In genomic region chr3:89315195-89315929, GRCm38 (mm10) we compare ENCODE assay signal across 9 mouse cellular contexts. TPM values are rescaled to one million over a fixed set of nuclear protein-coding genes. Genes with fewer than 3 reads are reported as not detected.
DNase-seq lines count a peak whose midpoint lies in the region; ATAC-seq and TF ChIP-seq lines count a peak whose summit lies in the region.
"Had no signal": no experiment of that assay in that cellular context is flagged by ENCODE, and none has a peak within 500 bp of the region (broad histone marks: within the 10 kb centered on the region; RNA-seq: fewer than 3 reads in every experiment).

No protein-coding gene starts in this region.

- peak; percentile 54 to 65 for DNase-seq in adrenal gland, postnatal 4 days (ENCODE audit: low spot score in 2 of 2)
- peak; percentile 79 for DNase-seq in embryonic facial prominence, embryonic 14.5 days (ENCODE audit: low spot score)
- peak; percentile 80 for DNase-seq in kidney, postnatal 0 days (ENCODE audit: low spot score)
- DNase-seq in neural tube, embryonic 11.5 days (ENCODE audit: low spot score), result peak; percentile 89
- peak; percentile 59 for DNase-seq in thymus, postnatal 0 days (ENCODE audit: low spot score)

- ATAC-seq in embryonic facial prominence, embryonic 14.5 days (ENCODE audit: low read depth), result no peak
- no peak for ATAC-seq in heart, embryonic 13.5 days (ENCODE audit: extremely low read depth, insufficient number of reproducible peaks, low FRiP score, low TSS enrichment)
- peak; percentile 34 for ATAC-seq in kidney, postnatal 0 days (replicated peaks; ENCODE audit: low FRiP score, low read depth)
- no peak for ATAC-seq in liver, embryonic 15.5 days (ENCODE audit: insufficient read depth)
- ATAC-seq in neural tube, embryonic 11.5 days (ENCODE audit: insufficient read depth, low FRiP score, low TSS enrichment), result peak; percentile 25

- TF ChIP-seq POLR2A in ES-Bruce4 (IDR thresholded peaks at IDR 0.05; ENCODE audit: insufficient read depth, low read length), result no peak

- peak overlapping the region; percentile 53 for H3K9ac ChIP-seq in ES-Bruce4 (ENCODE audit: low read depth, poor library complexity, severe bottlenecking)
- peak overlapping the region; percentile 50 for H3K9ac ChIP-seq in embryonic facial prominence, embryonic 14.5 days (ENCODE audit: low read depth, low read length)
- H3K9ac ChIP-seq in heart, embryonic 13.5 days, result peak overlapping the region; percentile 71
- H3K9ac ChIP-seq in kidney, postnatal 0 days (ENCODE audit: low read depth, low read length), result peak overlapping the region; percentile 15; the same call in 1 of the 2 replicates
- no peak overlapping the region for H3K9ac ChIP-seq in liver, embryonic 15.5 days
- peak overlapping the region; percentile 35 for H3K9ac ChIP-seq in neural tube, embryonic 11.5 days (ENCODE audit: low read length)

- no peaks in the 10 kb centered on the region for H3K36me3 ChIP-seq in ES-Bruce4 (ENCODE audit: control insufficient read depth, insufficient read depth, low read length, poor library complexity, severe bottlenecking)
- H3K36me3 ChIP-seq in embryonic facial prominence, embryonic 14.5 days (ENCODE audit: control insufficient read depth, insufficient read depth, low read length), result no peaks in the 10 kb centered on the region
- no peaks in the 10 kb centered on the region for H3K36me3 ChIP-seq in heart, embryonic 13.5 days
- H3K36me3 ChIP-seq in kidney, postnatal 0 days (ENCODE audit: insufficient read depth, low read length), result no peaks in the 10 kb centered on the region
- H3K36me3 ChIP-seq in liver, embryonic 15.5 days (replicated peaks), result no peaks in the 10 kb centered on the region
- H3K36me3 ChIP-seq in neural tube, embryonic 11.5 days (ENCODE audit: control insufficient read depth, insufficient read depth, low read length), result no peaks in the 10 kb centered on the region

- no peak overlapping the region for H3K27ac ChIP-seq in ES-Bruce4 (ENCODE audit: insufficient read depth, low read length)
- no peak overlapping the region for H3K27ac ChIP-seq in embryonic facial prominence, embryonic 14.5 days (replicated peaks; ENCODE audit: low read depth, low read length)
- H3K27ac ChIP-seq in heart, embryonic 13.5 days (replicated peaks), result no peak overlapping the region
- 0 out of 2 replicates have a peak overlapping the region, but pooled peaks have one; percentile 19 for H3K27ac ChIP-seq in kidney, postnatal 0 days
- no peak overlapping the region for H3K27ac ChIP-seq in liver, embryonic 15.5 days (replicated peaks)
- no peak overlapping the region for H3K27ac ChIP-seq in neural tube, embryonic 11.5 days (ENCODE audit: low read depth, low read length)
- H3K27ac ChIP-seq: macrophage had no signal

- no peak for TF ChIP-seq CTCF in ES-Bruce4 (IDR thresholded peaks at IDR 0.05; ENCODE audit: low read depth, low read length)
- peak; percentile 87 for TF ChIP-seq CTCF in kidney, postnatal 0 days (IDR thresholded peaks at IDR 0.05; ENCODE audit: low read depth)

- TF ChIP-seq EP300 in ES-Bruce4 (IDR thresholded peaks at IDR 0.05; ENCODE audit: insufficient read depth, low read depth, low read length), result no peak

- H3K4me3 ChIP-seq in ES-Bruce4 (ENCODE audit: low read depth, low read length), result peak overlapping the region; percentile 71
- H3K4me3 ChIP-seq in embryonic facial prominence, embryonic 14.5 days (ENCODE audit: low read depth, low read length), result peak overlapping the region; percentile 27
- H3K4me3 ChIP-seq in heart, embryonic 13.5 days, result peak overlapping the region; percentile 45
- H3K4me3 ChIP-seq in kidney, postnatal 0 days (replicated peaks; ENCODE audit: low read depth, low read length), result peak overlapping the region; percentile 21
- 0 out of 2 replicates have a peak overlapping the region, but pooled peaks have one; percentile 7 for H3K4me3 ChIP-seq in liver, embryonic 15.5 days (replicated peaks)
- peak overlapping the region; percentile 24 for H3K4me3 ChIP-seq in neural tube, embryonic 11.5 days (ENCODE audit: low read depth, low read length)

- 10% methylated on average over 12 of the region's 26 CpGs for WGBS in embryonic facial prominence, embryonic 14.5 days
- 9% methylated on average over 22 of the region's 26 CpGs for WGBS in heart, embryonic 13.5 days
- WGBS in kidney, postnatal 0 days, result 5% methylated on average over 26 of the region's 26 CpGs
- WGBS in liver, embryonic 15.5 days (ENCODE audit: insufficient replicate concordance), result 7% methylated on average over 26 of the region's 26 CpGs
- WGBS in neural tube, embryonic 11.5 days, result 6% methylated on average over 22 of the region's 26 CpGs

- no peaks in the 10 kb centered on the region for H3K9me3 ChIP-seq in ES-Bruce4 (replicated peaks; ENCODE audit: control insufficient read depth, insufficient read depth, low read length, poor library complexity, severe bottlenecking)
- H3K9me3 ChIP-seq in embryonic facial prominence, embryonic 14.5 days (ENCODE audit: control insufficient read depth, low read length), result no peaks in the 10 kb centered on the region
- no peaks in the 10 kb centered on the region; the same call in 1 of the 2 replicates for H3K9me3 ChIP-seq in heart, embryonic 13.5 days
- no peaks in the 10 kb centered on the region for H3K9me3 ChIP-seq in kidney, postnatal 0 days (replicated peaks; ENCODE audit: low read length)
- no peaks in the 10 kb centered on the region for H3K9me3 ChIP-seq in liver, embryonic 15.5 days (replicated peaks)
- H3K9me3 ChIP-seq in neural tube, embryonic 11.5 days (ENCODE audit: control insufficient read depth, low read length), result no peaks in the 10 kb centered on the region

- H3K27me3 ChIP-seq in ES-Bruce4 (ENCODE audit: control insufficient read depth, insufficient read depth, low read length, poor library complexity, severe bottlenecking), result peaks cover 7% of the 10 kb centered on the region
- peaks cover 17% of the 10 kb centered on the region for H3K27me3 ChIP-seq in embryonic facial prominence, embryonic 14.5 days (replicated peaks; ENCODE audit: control insufficient read depth, insufficient read depth, low read length)
- H3K27me3 ChIP-seq in heart, embryonic 13.5 days (replicated peaks), result peaks cover 45% of the 10 kb centered on the region
- H3K27me3 ChIP-seq in kidney, postnatal 0 days (ENCODE audit: insufficient read depth, low read length), result peaks cover 10% of the 10 kb centered on the region; the same call in 1 of the 2 replicates
- H3K27me3 ChIP-seq in liver, embryonic 15.5 days, result peaks cover 65% of the 10 kb centered on the region
- H3K27me3 ChIP-seq in neural tube, embryonic 11.5 days (ENCODE audit: control insufficient read depth, insufficient read depth, low read length), result peaks cover 38% of the 10 kb centered on the region

- H3K4me2 ChIP-seq in embryonic facial prominence, embryonic 14.5 days (ENCODE audit: low read depth, low read length), result peak overlapping the region; percentile 57
- peak overlapping the region; percentile 69 for H3K4me2 ChIP-seq in heart, embryonic 13.5 days
- H3K4me2 ChIP-seq in kidney, postnatal 0 days (ENCODE audit: low read length), result peak overlapping the region; percentile 62
- H3K4me2 ChIP-seq in liver, embryonic 15.5 days, result peak overlapping the region; percentile 51
- peak overlapping the region; percentile 48 for H3K4me2 ChIP-seq in neural tube, embryonic 11.5 days (ENCODE audit: low read depth)

- no peaks in the 10 kb centered on the region for H3K4me1 ChIP-seq in ES-Bruce4 (ENCODE audit: control insufficient read depth, insufficient read depth, low read length)
- peaks cover 40% of the 10 kb centered on the region for H3K4me1 ChIP-seq in embryonic facial prominence, embryonic 14.5 days (ENCODE audit: control insufficient read depth, insufficient read depth, low read length)
- peaks cover 42% of the 10 kb centered on the region for H3K4me1 ChIP-seq in heart, embryonic 13.5 days
- peaks cover 31% of the 10 kb centered on the region for H3K4me1 ChIP-seq in kidney, postnatal 0 days (replicated peaks; ENCODE audit: insufficient read depth, low read length)
- peaks cover 27% of the 10 kb centered on the region for H3K4me1 ChIP-seq in liver, embryonic 15.5 days (replicated peaks)
- H3K4me1 ChIP-seq in neural tube, embryonic 11.5 days (ENCODE audit: control insufficient read depth, insufficient read depth, low read length), result peaks cover 35% of the 10 kb centered on the region

RNA-seq across cellular contexts. Expression of gene Efna3, which starts 7.4 kb away (rescaled TPM):
- 17.2 and 18.9 TPM in 2 replicates for polyA plus RNA-seq in ES-Bruce4 (2011; ENCODE audit: insufficient read depth, insufficient read length, low read depth, missing spikeins)
- total RNA-seq in adrenal gland, postnatal 4 days (2021), result 1 to 10 TPM in 1 of 2 experiments, under 1 TPM in 1; 0.84 to 1.6 TPM
- 18.7 and 21.2 TPM in 2 replicates for polyA plus RNA-seq in embryonic facial prominence, embryonic 14.5 days (2014; fragmentation: Nextera tagmentation; extraction: Ambion mirVana)
- 1.8 and 1.9 TPM in 2 replicates for polyA plus RNA-seq in heart, embryonic 13.5 days (2015; fragmentation: Nextera tagmentation; extraction: Ambion mirVana)
- polyA plus RNA-seq in kidney, postnatal 0 days (2015; fragmentation: Nextera tagmentation; extraction: Ambion mirVana), result 4.2 and 6.1 TPM in 2 replicates
- polyA plus RNA-seq in liver, embryonic 15.5 days (2015; fragmentation: Nextera tagmentation; extraction: Ambion mirVana), result 0.18 and 0.58 TPM in 2 replicates
- polyA plus RNA-seq in neural tube, embryonic 11.5 days (2014; fragmentation: Nextera tagmentation; extraction: Ambion mirVana), result 32.7 and 36.5 TPM in 2 replicates
- polyA plus RNA-seq in thymus, postnatal 0 days (2015; fragmentation: Nextera tagmentation; extraction: Ambion mirVana), result 0.82 and 1.0 TPM in 2 replicates
- polyA plus RNA-seq: macrophage had no signal

RNA-seq across cellular contexts. Expression of gene Efna4, which starts 22.5 kb away (rescaled TPM):
- polyA plus RNA-seq in ES-Bruce4 (2011; ENCODE audit: insufficient read depth, insufficient read length, low read depth, missing spikeins), result 14.6 and 16.7 TPM in 2 replicates
- 1 to 10 TPM; 3.3 to 6.1 TPM for total RNA-seq in adrenal gland, postnatal 4 days (2021)
- 17.5 and 20.7 TPM in 2 replicates for polyA plus RNA-seq in embryonic facial prominence, embryonic 14.5 days (2014; fragmentation: Nextera tagmentation; extraction: Ambion mirVana)
- polyA plus RNA-seq in heart, embryonic 13.5 days (2015; fragmentation: Nextera tagmentation; extraction: Ambion mirVana), result 9.9 and 10.2 TPM in 2 replicates
- 24.4 and 25.4 TPM in 2 replicates for polyA plus RNA-seq in kidney, postnatal 0 days (2015; fragmentation: Nextera tagmentation; extraction: Ambion mirVana)
- polyA plus RNA-seq in liver, embryonic 15.5 days (2015; fragmentation: Nextera tagmentation; extraction: Ambion mirVana), result 0.24 and 0.48 TPM in 2 replicates
- polyA plus RNA-seq in neural tube, embryonic 11.5 days (2014; fragmentation: Nextera tagmentation; extraction: Ambion mirVana), result 20.5 and 21.6 TPM in 2 replicates
- polyA plus RNA-seq in thymus, postnatal 0 days (2015; fragmentation: Nextera tagmentation; extraction: Ambion mirVana), result 5.3 and 6.0 TPM in 2 replicates
- polyA plus RNA-seq: macrophage had no signal

RNA-seq across cellular contexts. Expression of gene Efna1, which starts 34.4 kb away (rescaled TPM):
- polyA plus RNA-seq in ES-Bruce4 (2011; ENCODE audit: insufficient read depth, insufficient read length, low read depth, missing spikeins), result 8.3 and 11.0 TPM in 2 replicates
- total RNA-seq in adrenal gland, postnatal 4 days (2021), result 10 to 100 TPM; 32.1 to 35.2 TPM
- polyA plus RNA-seq in embryonic facial prominence, embryonic 14.5 days (2014; fragmentation: Nextera tagmentation; extraction: Ambion mirVana), result 33.8 and 35.8 TPM in 2 replicates
- polyA plus RNA-seq in heart, embryonic 13.5 days (2015; fragmentation: Nextera tagmentation; extraction: Ambion mirVana), result 33.3 and 38.4 TPM in 2 replicates
- 79.5 and 83.5 TPM in 2 replicates for polyA plus RNA-seq in kidney, postnatal 0 days (2015; fragmentation: Nextera tagmentation; extraction: Ambion mirVana)
- polyA plus RNA-seq in liver, embryonic 15.5 days (2015; fragmentation: Nextera tagmentation; extraction: Ambion mirVana), result 8.9 and 11.2 TPM in 2 replicates
- 13.7 and 15.9 TPM in 2 replicates for polyA plus RNA-seq in neural tube, embryonic 11.5 days (2014; fragmentation: Nextera tagmentation; extraction: Ambion mirVana)
- polyA plus RNA-seq in thymus, postnatal 0 days (2015; fragmentation: Nextera tagmentation; extraction: Ambion mirVana), result 12.4 and 13.2 TPM in 2 replicates

RNA-seq across cellular contexts. Expression of gene Adam15, which starts 34.4 kb away (rescaled TPM):
- 25.2 TPM in 2 replicates for polyA plus RNA-seq in ES-Bruce4 (2011; ENCODE audit: insufficient read depth, insufficient read length, low read depth, missing spikeins)
- total RNA-seq in adrenal gland, postnatal 4 days (2021), result 10 to 100 TPM; 60.7 to 74.6 TPM
- polyA plus RNA-seq in embryonic facial prominence, embryonic 14.5 days (2014; fragmentation: Nextera tagmentation; extraction: Ambion mirVana), result 44.4 and 51.7 TPM in 2 replicates
- 58.3 and 58.9 TPM in 2 replicates for polyA plus RNA-seq in heart, embryonic 13.5 days (2015; fragmentation: Nextera tagmentation; extraction: Ambion mirVana)
- polyA plus RNA-seq in kidney, postnatal 0 days (2015; fragmentation: Nextera tagmentation; extraction: Ambion mirVana), result 85.4 and 90.7 TPM in 2 replicates
- 8.8 and 12.7 TPM in 2 replicates for polyA plus RNA-seq in liver, embryonic 15.5 days (2015; fragmentation: Nextera tagmentation; extraction: Ambion mirVana)
- polyA plus RNA-seq in neural tube, embryonic 11.5 days (2014; fragmentation: Nextera tagmentation; extraction: Ambion mirVana), result 16.3 and 18.3 TPM in 2 replicates
- 17.4 and 18.1 TPM in 2 replicates for polyA plus RNA-seq in thymus, postnatal 0 days (2015; fragmentation: Nextera tagmentation; extraction: Ambion mirVana)

RNA-seq across cellular contexts. Expression of gene Slc50a1, which starts 45.0 kb away (rescaled TPM):
- polyA plus RNA-seq in ES-Bruce4 (2011; ENCODE audit: insufficient read depth, insufficient read length, low read depth, missing spikeins), result 34.5 and 35.7 TPM in 2 replicates
- 10 to 100 TPM; 62.4 to 63.1 TPM for total RNA-seq in adrenal gland, postnatal 4 days (2021)
- polyA plus RNA-seq in embryonic facial prominence, embryonic 14.5 days (2014; fragmentation: Nextera tagmentation; extraction: Ambion mirVana), result 70.5 and 80.2 TPM in 2 replicates
- polyA plus RNA-seq in heart, embryonic 13.5 days (2015; fragmentation: Nextera tagmentation; extraction: Ambion mirVana), result 40.6 and 40.7 TPM in 2 replicates
- polyA plus RNA-seq in kidney, postnatal 0 days (2015; fragmentation: Nextera tagmentation; extraction: Ambion mirVana), result 75.8 and 82.2 TPM in 2 replicates
- polyA plus RNA-seq in liver, embryonic 15.5 days (2015; fragmentation: Nextera tagmentation; extraction: Ambion mirVana), result 17.5 and 17.8 TPM in 2 replicates
- 33.8 and 37.6 TPM in 2 replicates for polyA plus RNA-seq in neural tube, embryonic 11.5 days (2014; fragmentation: Nextera tagmentation; extraction: Ambion mirVana)
- 84.7 and 87.2 TPM in 2 replicates for polyA plus RNA-seq in thymus, postnatal 0 days (2015; fragmentation: Nextera tagmentation; extraction: Ambion mirVana)

Comparison
In these comparisons a context has a peak if more than half of its experiments do, and no peak if none do; other contexts are left out.
1. H3K4me3 ChIP-seq: peak in every context shown above with its lines; median percentile 71 in ES-Bruce4; 45 in heart, embryonic 13.5 days; 27 in embryonic facial prominence, embryonic 14.5 days; 24 in neural tube, embryonic 11.5 days; 21 in kidney, postnatal 0 days; 7 in liver, embryonic 15.5 days.
2. ATAC-seq: peak in kidney, postnatal 0 days (single experiment) and neural tube, embryonic 11.5 days (single experiment); none in embryonic facial prominence, embryonic 14.5 days (single experiment), heart, embryonic 13.5 days (single experiment) and liver, embryonic 15.5 days (single experiment).
3. Peak in every context shown above with its lines, with median percentiles within 50 percentile points of each other: DNase-seq and H3K4me2 ChIP-seq.